27 mouse cellular contexts compared by ENCODE assay signal in genomic region chr13:102637059-102637458, GRCm38 (mm10). TPM values are rescaled to one million over a fixed set of nuclear protein-coding genes. Genes with fewer than 3 reads are reported as not detected.
A peak's percentile ranks its signal among the peaks of the same experiment; 100 is the strongest.
DNase-seq lines count a peak whose midpoint lies in the region; ATAC-seq lines count a peak whose summit lies in the region.
"Had no signal": no experiment of that assay in that cellular context is flagged by ENCODE, and none has a peak within 500 bp of the region (broad histone marks: within the 10 kb centered on the region; RNA-seq: fewer than 3 reads in every experiment).

No protein-coding gene starts in this region.

- 4% methylated on average over 5 of the region's 5 CpGs for WGBS in forebrain, embryonic 14.5 days
- WGBS in forebrain, embryonic 13.5 days: 4% methylated on average over 5 of the region's 5 CpGs
- WGBS in neural tube, embryonic 15.5 days: 9% methylated on average over 5 of the region's 5 CpGs

- H3K4me3 ChIP-seq in forebrain, embryonic 14.5 days (ENCODE audit: low read depth, low read length): no peak overlapping the region
- no peak overlapping the region for H3K4me3 ChIP-seq in forebrain, embryonic 13.5 days
- H3K4me3 ChIP-seq in neural tube, embryonic 15.5 days (replicated peaks): no peak overlapping the region
- H3K4me3 ChIP-seq: erythroblast, embryonic 14.5 days; forebrain, embryonic 12.5 days; heart, embryonic 15.5 days; hindbrain, embryonic 12.5 days; intestine, embryonic 15.5 days; limb, embryonic 13.5 days; liver, embryonic 13.5 days; midbrain, embryonic 13.5 days; stomach, embryonic 15.5 days had no signal

- H3K27me3 ChIP-seq in forebrain, embryonic 14.5 days (replicated peaks; ENCODE audit: control insufficient read depth, insufficient read depth, low read length): no peaks in the 10 kb centered on the region
- no peaks in the 10 kb centered on the region for H3K27me3 ChIP-seq in forebrain, embryonic 13.5 days
- 0 out of 2 replicates have a peak, but pooled peaks cover 3% of the 10 kb centered on the region for H3K27me3 ChIP-seq in neural tube, embryonic 15.5 days (replicated peaks)
- H3K27me3 ChIP-seq: heart, embryonic 15.5 days; hindbrain, embryonic 12.5 days; intestine, embryonic 15.5 days; liver, embryonic 13.5 days; stomach, embryonic 15.5 days had no signal

- no peak overlapping the region for H3K27ac ChIP-seq in forebrain, embryonic 14.5 days (ENCODE audit: low read depth, low read length)
- no peak overlapping the region for H3K27ac ChIP-seq in forebrain, embryonic 13.5 days
- no peak overlapping the region for H3K27ac ChIP-seq in neural tube, embryonic 15.5 days (replicated peaks)
- H3K27ac ChIP-seq: forebrain, embryonic 12.5 days; heart, embryonic 15.5 days; hindbrain, embryonic 12.5 days; hindbrain, postnatal 0 days; intestine, embryonic 15.5 days; limb, embryonic 13.5 days; liver, embryonic 13.5 days; macrophage; midbrain, embryonic 13.5 days; stomach, embryonic 15.5 days had no signal

- H3K4me1 ChIP-seq in forebrain, embryonic 14.5 days (ENCODE audit: control insufficient read depth, insufficient read depth, low read length): peaks cover 5% of the 10 kb centered on the region; the same call in 1 of the 2 replicates
- H3K4me1 ChIP-seq in forebrain, embryonic 13.5 days: peaks cover 11% of the 10 kb centered on the region
- peaks cover 2% of the 10 kb centered on the region; the same call in 1 of the 2 replicates for H3K4me1 ChIP-seq in neural tube, embryonic 15.5 days
- H3K4me1 ChIP-seq: hindbrain, embryonic 12.5 days; intestine, embryonic 15.5 days; limb, embryonic 13.5 days; liver, embryonic 13.5 days; stomach, embryonic 15.5 days had no signal

- ATAC-seq in forebrain, embryonic 14.5 days: no peak
- ATAC-seq in forebrain, embryonic 13.5 days: no peak
- no peak for ATAC-seq in neural tube, embryonic 15.5 days (ENCODE audit: low FRiP score)
- ATAC-seq: CD4-positive, CD25-positive, alpha-beta regulatory T cell, adult 4 months; hindbrain, postnatal 0 days; intestine, embryonic 15.5 days; midbrain, embryonic 13.5 days had no signal

- DNase-seq in forebrain, embryonic 14.5 days (ENCODE audit: low spot score): peak; percentile 46
- DNase-seq in kidney, postnatal 10 days: peak; percentile 3
- DNase-seq in kidney, adult 9 months: no peak
- DNase-seq in neural tube, embryonic 10.5 days (ENCODE audit: extremely low spot score, low spot score): peak; percentile 10
- no peak for DNase-seq in adrenal gland, postnatal 4 days (ENCODE audit: low spot score in 2 of 2)
- DNase-seq: adrenal gland, postnatal 25 days; cerebellum, adult 8-10 months; cerebellum, postnatal 25 days; kidney, adult 2 months; kidney, postnatal 25 days; liver, embryonic 13.5 days; lung, adult 18-20 months; right cerebral cortex, postnatal 25 days; thymus, postnatal 14 days had no signal

- no peaks in the 10 kb centered on the region for H3K36me3 ChIP-seq in forebrain, embryonic 14.5 days (ENCODE audit: control insufficient read depth, insufficient read depth, low read length)
- no peaks in the 10 kb centered on the region for H3K36me3 ChIP-seq in forebrain, embryonic 13.5 days (ENCODE audit: poor library complexity, severe bottlenecking)
- no peaks in the 10 kb centered on the region for H3K36me3 ChIP-seq in neural tube, embryonic 15.5 days
- H3K36me3 ChIP-seq: forebrain, embryonic 12.5 days; heart, embryonic 15.5 days; hindbrain, embryonic 12.5 days; intestine, embryonic 15.5 days; limb, embryonic 13.5 days; liver, embryonic 13.5 days; midbrain, embryonic 13.5 days; stomach, embryonic 15.5 days had no signal

- H3K4me2 ChIP-seq in forebrain, embryonic 14.5 days (ENCODE audit: low read length): no peak overlapping the region
- H3K4me2 ChIP-seq in forebrain, embryonic 13.5 days: no peak overlapping the region
- H3K4me2 ChIP-seq in neural tube, embryonic 15.5 days: no peak overlapping the region
- H3K4me2 ChIP-seq: forebrain, embryonic 12.5 days; heart, embryonic 15.5 days; hindbrain, embryonic 12.5 days; intestine, embryonic 15.5 days; limb, embryonic 13.5 days; liver, embryonic 13.5 days; midbrain, embryonic 13.5 days; stomach, embryonic 15.5 days had no signal

- no peaks in the 10 kb centered on the region; the same call in 1 of the 2 replicates for H3K9me3 ChIP-seq in forebrain, embryonic 14.5 days (replicated peaks; ENCODE audit: control insufficient read depth, low read length)
- no peaks in the 10 kb centered on the region for H3K9me3 ChIP-seq in forebrain, embryonic 13.5 days (replicated peaks)
- no peaks in the 10 kb centered on the region for H3K9me3 ChIP-seq in neural tube, embryonic 15.5 days (replicated peaks)
- H3K9me3 ChIP-seq: forebrain, embryonic 12.5 days; heart, embryonic 15.5 days; intestine, embryonic 15.5 days; limb, embryonic 13.5 days; liver, embryonic 13.5 days; stomach, embryonic 15.5 days had no signal

- H3K9ac ChIP-seq in forebrain, embryonic 14.5 days (ENCODE audit: low read length): no peak overlapping the region
- H3K9ac ChIP-seq in forebrain, embryonic 13.5 days: no peak overlapping the region
- H3K9ac ChIP-seq in neural tube, embryonic 15.5 days (replicated peaks): no peak overlapping the region
- H3K9ac ChIP-seq: forebrain, embryonic 12.5 days; heart, embryonic 15.5 days; hindbrain, embryonic 12.5 days; intestine, embryonic 15.5 days; limb, embryonic 13.5 days; liver, embryonic 13.5 days; midbrain, embryonic 13.5 days; stomach, embryonic 15.5 days had no signal

RNA-seq across cellular contexts. Expression of gene Cd180, which starts 56.3 kb away (rescaled TPM):
- 0.66 and 1.8 TPM in 2 replicates for polyA plus RNA-seq in forebrain, embryonic 14.5 days (2014; fragmentation: Nextera tagmentation; extraction: Ambion mirVana)
- polyA plus RNA-seq in forebrain, embryonic 13.5 days (2015; fragmentation: Nextera tagmentation; extraction: Ambion mirVana): 0.38 and 0.40 TPM in 2 replicates
- polyA plus RNA-seq in neural tube, embryonic 15.5 days (2015; fragmentation: Nextera tagmentation; extraction: Ambion mirVana): 0.77 and 0.87 TPM in 2 replicates
- 1 to 10 TPM; 1.8 to 1.9 TPM for total RNA-seq in adrenal gland, postnatal 4 days (2021)
- polyA plus RNA-seq: erythroblast, embryonic 14.5 days had no signal

Comparison
In these comparisons a context has a peak if more than half of its experiments do, and no peak if none do; other contexts are left out.
1. DNase-seq: peak in forebrain, embryonic 14.5 days (single experiment), kidney, postnatal 10 days (single experiment) and neural tube, embryonic 10.5 days (single experiment); none in kidney, adult 9 months (single experiment) and adrenal gland, postnatal 4 days (0 of 2).